Mouse (Mus musculus) G1E (cell line): ENCODE data around the gene Mpv17. TPM values are rescaled to one million over a fixed set of nuclear protein-coding genes. Genes with fewer than 3 reads are reported as not detected.

ENCODE experiments used
- ATAC-seq: 2 replicates; pipeline ENCODE4 v1.8.0; 2016; ENCODE audit warnings: mild to moderate bottlenecking; ENCODE audit not compliant: insufficient number of reproducible peaks, poor library complexity, low FRiP score, severe bottlenecking; ENCODE audit errors: extremely low read depth
- DNase-seq: peaks from one replicate; pipeline ENCODE4 v3.0.0; 2012; ENCODE audit warnings: low spot score
- H3K27me3 ChIP-seq: 2 replicates; pipeline ENCODE4 v1.6.1; 2012; ENCODE audit warnings: mild to moderate bottlenecking, low read length, inconsistent platforms; ENCODE audit not compliant: insufficient read depth
- H3K36me3 ChIP-seq: replicated peaks from 2 replicates; pipeline ENCODE3; 2012; ENCODE audit warnings: mild to moderate bottlenecking, inconsistent platforms
- H3K4me1 ChIP-seq: 2 replicates; pipeline ENCODE4 v1.6.1; 2012; ENCODE audit warnings: low read depth, low read length, inconsistent platforms, mixed read lengths; ENCODE audit not compliant: insufficient read depth
- H3K4me3 ChIP-seq: 2 replicates; pipeline ENCODE4 v1.5.1; 2012; ENCODE audit warnings: low read depth, mild to moderate bottlenecking, inconsistent platforms, low read length, moderate library complexity, mixed read lengths
- H3K9me3 ChIP-seq: replicated peaks from 2 replicates; pipeline ENCODE4 v1.6.1; 2012; ENCODE audit warnings: inconsistent platforms
- CTCF ChIP-seq: IDR thresholded peaks from 2 replicates; pipeline ENCODE4 v1.5.1; 2012; ENCODE audit warnings: low read depth, low read length, inconsistent platforms, mixed read lengths
- GATA1 ChIP-seq: IDR thresholded peaks from 2 replicates; pipeline ENCODE4 v1.6.1; 2012; ENCODE audit warnings: borderline replicate concordance, low read length, inconsistent platforms, mixed read lengths
- GATA2 ChIP-seq: IDR thresholded peaks from 2 replicates; pipeline ENCODE4 v1.6.1; 2012; ENCODE audit warnings: low read depth, low read length, inconsistent platforms, borderline replicate concordance
- POLR2AphosphoS5 ChIP-seq: IDR thresholded peaks from 2 replicates; pipeline ENCODE4 v1.6.1; 2012; ENCODE audit warnings: low read depth, low read length, inconsistent platforms; ENCODE audit not compliant: insufficient replicate concordance
- TAL1 ChIP-seq: conservative IDR thresholded peaks from 2 replicates; pipeline ENCODE4 v1.6.1; 2012; ENCODE audit warnings: low read depth, low read length, inconsistent platforms, mixed read lengths
- polyA plus RNA-seq: library from polyadenylated mRNA; stranded (reverse); fragments of >175 nt; gene quantifications from 2 replicates; pipeline ENCODE4 v1.2.3, GENCODE M21; 2012
- total RNA-seq, 2 experiments: library from RNA; stranded (forward) in 1 of 2; stranded (reverse) in 1 of 2; fragments of 200-1000 nt in 1 of 2; fragments of >200 nt in 1 of 2; fragmentation: Nextera tagmentation in 1 of 2; gene quantifications; 2 replicates each; pipeline ENCODE4 v1.2.3; 2014 to 2017

Gene Mpv17
- total RNA-seq (2014; fragmentation: Nextera tagmentation) (56.6 and 78.2 TPM in 2 replicates), total RNA-seq (2017) (69.8 and 70.3 TPM in 2 replicates), polyA plus RNA-seq (27.7 and 31.2 TPM in 2 replicates)

- DNase-seq (peak; percentile 90), ATAC-seq (peak; percentile 92)
- Histone ChIP-seq H3K9me3 (no peaks in the 10 kb centered on the region), H3K4me1 (peaks cover 33% of the 10 kb centered on the region), H3K27me3 (no peaks in the 10 kb centered on the region), H3K4me3 (peak within 1 kb of the TSS; percentile 84), H3K36me3 (peaks cover 72% of the 10 kb centered on the region)
- TF ChIP-seq TAL1 (no peak), GATA2 (no peak), GATA1 (no peak), CTCF (no peak), POLR2AphosphoS5 (no peak)
Measured at GRCm38 (mm10) chr5:31154152-31154553, at the start of gene Mpv17. Gene Mpv17, minus strand, starts transcription at chr5:31154251.

GRCm38 (mm10) chr5:31202933-31203332, 48.9 kb upstream of the Mpv17 start:
- TF ChIP-seq POLR2AphosphoS5 = no peak
- no peak for TF ChIP-seq TAL1
- no peak for TF ChIP-seq CTCF
- no peak for TF ChIP-seq GATA1
- no peak for TF ChIP-seq GATA2
- DNase-seq (no peak), ATAC-seq (no peak)
- no peaks in the 10 kb centered on the region for H3K9me3 ChIP-seq
- H3K4me3 ChIP-seq = peak overlapping the region; percentile 84
- peaks cover 60% of the 10 kb centered on the region for H3K4me1 ChIP-seq
- H3K27me3 ChIP-seq = no peaks in the 10 kb centered on the region
- H3K36me3 ChIP-seq = peaks cover 90% of the 10 kb centered on the region

- H3K4me3 ChIP-seq = peak within 1 kb of the TSS; percentile 84
- DNase-seq (peak; percentile 96), ATAC-seq (peak; percentile 98)
- no peaks in the 10 kb centered on the region for H3K27me3 ChIP-seq
- peaks cover 90% of the 10 kb centered on the region for H3K36me3 ChIP-seq
- TF ChIP-seq GATA2 (no peak), TAL1 (no peak), CTCF (no peak), GATA1 (no peak), POLR2AphosphoS5 (peak; percentile 87; the same call in 1 of the 2 replicates)
- H3K4me1 ChIP-seq = peaks cover 66% of the 10 kb centered on the region
- H3K9me3 ChIP-seq = no peaks in the 10 kb centered on the region
Measured at GRCm38 (mm10) chr5:31201742-31202590, 47.9 kb upstream of the Mpv17 start, which contains the start of gene Zfp513. Gene Zfp513, minus strand, starts transcription at chr5:31202303.

DNA sequence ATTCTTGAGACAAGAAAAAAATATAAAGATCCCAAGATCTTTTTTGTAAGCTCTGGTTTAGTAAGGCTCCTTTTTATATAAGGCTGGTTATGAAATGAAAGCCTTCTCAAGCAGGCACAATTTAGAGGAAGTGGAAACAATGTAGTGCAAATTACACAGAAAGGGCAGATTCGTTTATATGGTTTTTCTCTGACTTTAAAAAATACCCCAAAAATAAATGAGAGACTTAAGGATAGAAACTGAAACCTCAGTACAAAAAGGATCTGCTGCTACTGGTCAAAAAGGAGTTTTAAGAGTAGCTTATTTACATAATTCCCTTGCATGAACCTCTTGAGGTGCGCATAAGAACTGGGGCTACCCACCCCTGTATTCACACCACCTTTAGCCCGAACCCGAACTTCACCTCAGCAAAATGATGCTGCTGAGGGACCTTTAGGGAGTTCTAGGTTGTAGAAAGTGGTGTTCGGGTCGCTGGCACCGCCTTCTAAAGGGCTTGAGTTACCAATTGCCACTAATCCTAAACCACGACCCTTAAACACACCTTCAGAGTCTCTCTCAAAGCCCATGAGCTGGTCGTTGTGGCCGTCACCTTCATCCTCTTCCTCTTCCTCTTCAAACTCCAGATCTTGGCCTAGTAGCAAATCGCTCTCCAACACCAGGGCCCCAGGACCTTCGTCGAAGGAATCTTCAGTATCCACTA, 47.1 kb upstream of the Mpv17 start:
- no peak for DNase-seq
- no peaks in the 10 kb centered on the region for H3K27me3 ChIP-seq
- H3K36me3 ChIP-seq = peaks cover 91% of the 10 kb centered on the region
- peaks cover 72% of the 10 kb centered on the region for H3K4me1 ChIP-seq
- ATAC-seq = no peak
- peak overlapping the region; percentile 84 for H3K4me3 ChIP-seq
- no peak for TF ChIP-seq POLR2AphosphoS5
- no peak for TF ChIP-seq GATA2
- no peak for TF ChIP-seq CTCF
- no peak for TF ChIP-seq GATA1
- TF ChIP-seq TAL1 = no peak
- no peaks in the 10 kb centered on the region for H3K9me3 ChIP-seq

GRCm38 (mm10) chr5:31200327-31200768, 46.3 kb upstream of the Mpv17 start:
- Histone ChIP-seq H3K9me3 (no peaks in the 10 kb centered on the region), H3K4me1 (peaks cover 76% of the 10 kb centered on the region), H3K36me3 (peaks cover 91% of the 10 kb centered on the region), H3K4me3 (peak overlapping the region; percentile 65), H3K27me3 (no peaks in the 10 kb centered on the region)
- DNase-seq (no peak), ATAC-seq (no peak)
- no peak for TF ChIP-seq CTCF
- no peak for TF ChIP-seq TAL1
- TF ChIP-seq POLR2AphosphoS5 = 0 out of 2 replicates have a peak, but pooled peaks have one; percentile 23
- no peak for TF ChIP-seq GATA1
- TF ChIP-seq GATA2 = no peak

- Histone ChIP-seq H3K4me3 (peak overlapping the region; percentile 65), H3K4me1 (peaks cover 79% of the 10 kb centered on the region), H3K9me3 (no peaks in the 10 kb centered on the region), H3K36me3 (peaks cover 91% of the 10 kb centered on the region), H3K27me3 (no peaks in the 10 kb centered on the region)
- TF ChIP-seq POLR2AphosphoS5 (0 out of 2 replicates have a peak, but pooled peaks have one; percentile 67), GATA1 (no peak)
- ATAC-seq = no peak
- DNase-seq = no peak
Measured at GRCm38 (mm10) chr5:31199893-31200292, 45.8 kb upstream of the Mpv17 start.
